Mouse (Mus musculus): ENCODE data around the gene Snx9.

The Snx9 gene

DNA sequence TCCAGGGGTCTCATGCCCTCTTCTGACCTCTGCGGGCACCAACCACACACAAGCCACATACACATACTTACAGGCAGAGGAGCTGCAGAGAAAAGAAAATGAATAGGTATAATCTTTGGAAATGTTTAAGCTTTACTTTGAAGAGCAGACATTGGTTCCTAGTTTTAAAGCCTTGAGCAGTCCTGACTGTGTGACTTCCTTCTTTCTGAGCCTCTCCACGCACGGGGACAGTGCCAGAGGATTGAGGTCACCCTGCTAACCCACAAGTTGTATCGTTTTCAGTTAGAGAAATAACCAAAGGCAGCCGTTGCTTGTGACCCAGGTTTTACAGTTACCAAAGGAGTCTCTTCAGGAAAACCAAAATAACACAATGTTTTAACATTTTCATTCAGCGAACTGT, 87.9 kb downstream of the Snx9 start:
- no peak for DNase-seq (ENCODE audit: low spot score)

DNA sequence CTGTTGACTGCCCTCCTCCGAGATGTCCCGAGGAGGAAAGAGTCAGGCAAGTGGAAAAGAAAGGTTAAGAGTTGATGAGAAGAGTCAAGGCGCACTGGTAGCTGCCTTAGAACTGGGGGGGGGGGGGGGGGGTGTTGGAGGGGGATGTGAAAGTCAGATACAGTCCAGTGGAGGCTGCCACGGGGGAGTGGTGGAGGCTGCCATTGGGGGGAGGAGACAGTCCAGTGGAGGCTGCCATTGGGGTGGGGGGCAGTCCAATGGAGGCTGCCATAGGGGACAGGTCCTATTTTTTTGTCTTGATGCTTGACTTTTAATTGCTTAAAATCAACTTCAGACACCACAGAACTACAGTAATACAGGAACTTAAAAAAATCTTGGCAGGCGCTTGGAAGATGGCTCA, 91.0 kb downstream of the Snx9 start:
- DNase-seq (ENCODE audit: low spot score) = no peak

DNA sequence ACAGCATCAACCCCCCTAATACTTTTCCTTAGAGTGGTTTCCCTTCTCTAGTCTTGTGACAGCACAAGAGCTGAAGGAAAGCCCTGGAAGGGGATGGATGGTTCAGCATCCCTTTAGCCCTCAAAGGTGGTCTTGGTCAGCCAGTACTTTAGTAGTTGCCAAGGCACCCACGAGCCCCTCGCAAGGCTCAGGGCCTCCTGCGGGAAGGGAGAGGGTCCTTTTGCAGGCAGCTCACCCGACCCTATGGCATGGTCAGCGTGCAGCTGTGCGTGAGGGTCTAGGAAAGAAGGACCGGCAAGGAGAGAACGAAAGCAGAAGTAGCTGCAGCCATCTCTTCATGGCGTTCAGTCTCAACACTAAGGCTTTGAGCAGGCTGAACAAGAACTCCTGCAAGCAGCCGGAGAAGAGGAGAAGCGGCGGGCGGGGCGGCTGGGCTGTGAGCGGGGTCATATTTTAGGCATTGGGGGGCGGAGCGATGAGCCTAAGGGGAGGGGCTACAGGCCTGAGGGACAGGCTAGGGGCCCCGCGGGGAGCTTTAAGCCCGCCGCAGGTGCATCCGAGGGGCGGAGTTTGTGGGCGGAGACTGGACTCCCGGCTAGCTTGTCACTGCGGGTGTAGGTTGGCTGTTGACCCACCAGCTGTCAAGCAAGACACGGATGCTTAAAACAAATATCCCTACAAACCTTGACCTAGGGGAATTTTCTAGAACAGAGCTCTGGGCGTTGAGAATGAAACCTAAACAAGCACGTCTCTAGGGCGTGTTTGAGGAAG, 93.6 kb downstream of the Snx9 start:
- DNase-seq (ENCODE audit: low spot score) = peak; percentile 94

DNA sequence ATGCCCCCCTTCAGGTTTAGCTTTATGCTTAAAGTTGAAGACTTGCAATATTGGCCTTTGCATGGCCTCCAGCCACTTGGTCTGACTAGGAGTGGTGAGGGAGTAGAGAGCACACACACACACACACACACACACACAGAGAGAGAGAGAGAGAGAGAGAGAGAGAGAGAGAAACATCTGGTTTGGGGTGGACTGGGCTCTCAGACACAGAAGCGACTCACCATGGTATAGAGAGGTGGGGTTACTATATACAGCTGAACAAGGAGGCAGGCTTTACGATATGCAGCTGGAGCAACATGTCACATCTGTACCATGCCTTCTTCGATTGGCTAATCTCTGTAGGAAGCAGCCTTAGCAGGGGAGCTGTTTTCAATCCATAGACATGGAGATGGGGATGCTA, 94.6 kb downstream of the Snx9 start:
- DNase-seq (ENCODE audit: low spot score) = no peak

DNA sequence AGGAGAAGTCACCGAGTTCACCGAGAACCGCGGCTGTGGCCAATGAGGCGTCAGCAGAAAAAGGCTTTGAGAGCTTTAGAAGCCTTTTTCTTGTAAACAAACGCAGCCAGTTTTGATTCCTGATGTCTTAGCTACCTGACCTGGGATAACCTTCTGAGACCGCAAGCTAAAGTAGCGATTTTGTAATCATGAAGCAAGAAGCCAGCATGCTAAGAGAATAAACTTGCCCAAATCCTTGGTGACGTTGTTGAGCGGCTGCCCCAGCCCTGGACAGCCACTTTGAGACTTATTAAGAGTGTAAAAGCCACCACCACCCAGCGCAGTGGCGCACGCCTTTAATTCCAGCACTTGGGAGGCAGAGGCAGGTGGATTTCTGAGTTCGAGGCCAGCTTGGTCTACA, 95.1 kb downstream of the Snx9 start:
- DNase-seq (ENCODE audit: low spot score) = no peak

DNA sequence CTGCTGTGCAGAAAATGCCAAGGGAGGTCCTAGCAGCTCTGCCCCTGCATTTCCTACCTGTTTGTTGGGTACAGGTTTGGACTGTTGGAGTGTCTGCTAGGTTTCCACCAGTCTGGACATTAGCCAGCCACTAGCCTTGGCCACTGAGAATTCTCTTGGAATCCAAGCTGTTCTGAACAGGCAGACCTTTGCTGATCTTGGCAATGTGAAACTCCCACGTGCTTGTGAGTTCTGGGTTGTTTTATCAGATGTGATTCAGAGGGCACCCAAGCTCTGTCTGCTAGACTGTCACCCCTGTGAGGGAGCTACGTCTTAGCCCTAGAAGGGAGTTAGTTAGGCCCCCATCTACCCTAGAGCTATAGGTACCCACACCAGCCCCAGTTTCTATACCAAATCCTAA, 96.3 kb downstream of the Snx9 start:
- DNase-seq (ENCODE audit: low spot score) = no peak

DNA sequence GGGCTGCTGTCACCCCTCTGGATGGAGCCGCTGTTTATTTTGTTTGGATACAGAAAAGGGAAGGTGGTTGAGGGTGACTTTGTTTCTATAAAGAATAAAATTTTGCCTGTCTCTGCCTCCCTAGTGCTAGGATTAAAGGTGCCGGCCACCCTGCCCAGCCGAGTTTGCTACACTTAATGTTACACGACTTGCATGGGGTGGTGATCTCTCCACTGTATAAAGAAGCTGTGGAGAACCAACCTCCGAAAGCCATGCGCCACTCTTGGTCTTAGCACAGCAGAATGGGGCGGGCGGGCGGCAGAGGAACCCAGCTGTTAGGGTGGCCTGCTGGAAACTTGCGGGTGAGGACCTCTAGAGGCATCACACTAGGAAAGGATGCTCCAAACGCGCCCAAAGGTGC, 98.7 kb downstream of the Snx9 start:
- no peak for DNase-seq (ENCODE audit: low spot score)

DNA sequence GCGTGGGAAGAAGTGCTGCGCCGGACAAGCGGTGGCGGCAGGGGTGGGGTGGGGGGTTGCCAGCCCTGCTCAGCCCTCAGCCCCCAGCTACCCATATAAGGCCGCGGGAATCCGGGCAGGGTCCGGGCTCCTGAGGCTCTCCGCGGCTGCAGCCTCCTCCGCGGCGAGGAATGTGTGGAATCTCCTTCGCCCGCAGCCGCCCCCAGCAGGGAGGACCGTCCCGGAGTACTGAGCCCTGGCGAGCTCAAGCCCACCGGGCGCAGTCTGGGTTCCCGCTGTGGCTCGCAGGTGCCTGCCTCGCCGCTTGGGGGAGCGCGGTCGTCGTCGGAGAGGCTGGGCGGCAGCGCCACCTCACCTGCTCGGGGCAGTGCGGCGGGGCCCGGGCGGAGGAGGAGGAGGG, 99.7 kb downstream of the Snx9 start:
- peak; percentile 82 for DNase-seq (ENCODE audit: low spot score)

DNA sequence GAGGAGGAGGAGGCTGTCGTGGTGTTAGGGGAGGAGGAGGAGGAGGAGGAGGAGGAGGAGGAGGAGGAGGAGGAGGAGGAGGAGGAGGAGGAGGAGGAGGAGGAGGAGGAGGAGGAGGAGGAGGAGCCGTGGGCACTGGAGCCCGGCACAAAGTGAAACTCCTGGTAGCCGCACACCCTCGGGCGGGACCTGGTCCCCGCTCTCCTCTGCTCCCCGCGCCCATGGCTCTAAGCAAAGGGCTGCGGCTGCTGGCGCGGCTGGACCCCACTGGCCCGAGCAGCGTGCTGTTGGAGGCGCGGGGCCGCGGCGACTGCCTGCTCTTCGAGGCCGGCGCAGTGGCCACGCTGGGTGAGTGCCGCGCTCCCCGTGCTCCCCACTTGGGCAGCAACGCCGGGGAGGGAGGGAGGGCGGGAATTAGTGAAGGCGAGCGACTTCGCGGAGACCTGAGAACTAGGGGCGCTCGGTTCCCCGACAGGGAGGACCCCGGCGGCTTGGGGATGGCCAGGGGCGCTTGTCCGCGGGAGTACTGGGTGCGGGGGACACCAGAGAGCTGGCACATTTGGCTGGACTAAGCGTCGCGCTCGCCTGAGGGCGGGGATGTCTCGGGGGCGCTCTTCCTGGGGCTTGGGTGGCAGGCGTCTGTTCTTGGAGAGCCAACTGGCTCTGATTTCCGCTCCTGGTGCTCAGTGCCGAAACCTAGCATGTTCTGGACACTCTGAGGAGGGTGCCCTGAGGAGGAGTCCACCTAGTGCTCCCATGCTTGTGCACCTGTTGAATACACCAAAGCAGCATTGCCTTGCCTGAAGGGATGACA, 100.3 kb downstream of the Snx9 start, which contains the start of gene Synj2:
Synj2 (plus strand) TSS at position 51 of the 814 bp plus-strand sequence.
- peak; percentile 61 for DNase-seq (ENCODE audit: low spot score)

DNA sequence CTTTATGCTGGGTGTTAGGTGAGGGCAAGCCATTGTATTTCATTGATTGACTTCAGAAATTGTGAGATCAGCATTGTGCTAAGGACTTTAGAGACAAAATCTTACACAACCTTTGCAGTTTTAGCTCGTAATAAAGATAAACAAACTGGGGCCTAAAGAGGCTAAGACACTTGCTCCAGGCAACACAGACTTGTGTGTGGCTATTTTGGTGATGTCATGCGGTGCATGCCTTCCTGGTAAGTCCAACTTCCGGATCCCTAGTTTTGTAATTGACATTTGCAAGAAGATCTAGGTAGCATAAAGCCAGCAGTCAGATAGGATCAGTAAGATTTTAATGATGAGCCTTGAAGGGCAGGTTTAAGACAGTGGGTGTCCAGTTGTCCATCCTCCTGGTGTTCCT, 101.0 kb downstream of the Snx9 start:
- DNase-seq (ENCODE audit: low spot score) = no peak

DNA sequence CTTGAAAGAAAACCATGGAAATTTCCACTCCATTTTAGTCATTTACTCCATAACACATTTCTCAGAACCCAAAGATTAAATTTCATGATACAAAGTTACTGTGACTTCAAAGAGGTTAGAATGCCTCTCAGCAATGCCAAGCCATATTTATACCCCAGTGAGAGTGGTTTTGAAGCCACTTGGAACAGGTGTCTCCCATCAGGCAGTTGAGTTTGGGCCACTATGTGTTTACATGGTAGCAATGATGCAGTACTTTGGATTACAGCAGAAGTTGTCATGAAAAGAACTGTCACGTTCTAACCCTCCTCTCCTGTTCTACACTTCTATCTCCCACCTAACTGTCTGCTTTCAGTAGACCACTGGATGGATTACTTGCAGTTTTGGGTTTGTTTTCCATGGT, 101.9 kb downstream of the Snx9 start:
- no peak for DNase-seq (ENCODE audit: low spot score)

DNA sequence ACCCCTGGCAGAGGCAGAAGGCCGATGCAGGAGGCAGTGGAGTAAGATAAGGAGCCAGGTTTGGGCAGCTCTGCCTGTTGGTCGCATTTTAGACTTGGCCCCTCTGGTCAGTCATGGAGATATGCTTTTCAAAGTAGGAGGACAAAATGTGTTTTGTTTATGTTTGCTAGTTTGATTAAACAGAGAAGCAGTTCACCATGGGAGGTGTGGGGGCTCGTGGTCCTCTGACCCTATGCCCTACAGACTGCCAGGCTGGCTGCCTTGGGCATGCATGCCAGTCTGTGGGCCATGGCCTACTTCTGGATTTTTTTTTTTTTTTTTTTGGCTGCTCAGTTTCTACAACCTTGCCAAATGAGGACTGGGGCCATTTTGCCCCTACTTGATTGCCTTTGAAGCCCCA, 105.9 kb downstream of the Snx9 start:
- no peak for DNase-seq (ENCODE audit: low spot score)

DNA sequence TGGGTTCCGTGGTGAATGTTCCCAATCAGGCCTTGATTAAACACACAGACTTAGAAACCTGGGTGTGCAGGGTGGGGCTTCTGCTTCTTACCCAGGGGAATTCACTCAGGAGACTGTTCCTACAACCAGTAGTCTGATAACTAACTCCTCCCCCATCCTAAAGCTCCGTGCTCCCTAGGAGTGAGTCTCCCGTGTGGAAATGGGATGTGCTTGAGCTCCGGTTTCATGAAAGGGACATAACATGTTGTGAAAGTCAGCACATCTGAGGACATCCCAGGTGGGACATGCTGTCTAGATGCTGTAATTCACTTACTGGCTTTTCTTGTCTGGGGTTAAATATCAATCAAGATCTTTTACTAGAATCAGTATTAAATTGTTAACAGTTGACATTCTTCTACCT, 111.3 kb downstream of the Snx9 start:
- no peak for DNase-seq (ENCODE audit: low spot score)

DNA sequence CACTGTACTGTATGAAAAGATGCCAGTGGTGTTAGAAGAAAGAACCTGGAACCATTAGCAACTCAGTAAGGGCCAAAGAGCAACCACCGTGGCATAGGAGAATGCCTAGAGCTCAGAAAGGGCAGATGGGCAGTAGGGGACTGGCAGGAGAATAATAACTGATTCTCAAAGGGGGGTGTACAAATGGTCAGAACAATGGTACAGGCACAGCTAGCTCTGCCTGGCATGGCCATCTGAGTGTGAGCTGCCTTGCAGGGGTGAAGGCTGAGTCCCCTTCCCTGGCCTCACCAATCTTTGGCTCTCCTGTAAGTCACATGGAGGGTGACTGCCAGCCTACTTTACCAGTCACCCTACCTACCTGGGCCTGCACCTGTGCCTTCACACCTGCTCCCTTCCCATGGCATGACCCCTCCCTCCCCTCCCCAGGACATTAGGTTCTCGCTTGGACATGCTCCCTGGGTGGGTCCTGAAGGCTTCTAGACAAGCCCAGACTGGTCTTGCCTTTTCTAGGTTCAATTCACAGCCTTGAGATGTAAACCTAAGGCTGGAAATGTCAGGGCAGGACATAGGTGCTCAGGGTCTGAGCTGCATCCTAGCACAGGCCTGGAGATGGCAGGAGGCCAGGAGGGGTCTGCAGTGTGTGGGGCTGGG, 115.3 kb downstream of the Snx9 start:
- DNase-seq (ENCODE audit: low spot score) = no peak

DNA sequence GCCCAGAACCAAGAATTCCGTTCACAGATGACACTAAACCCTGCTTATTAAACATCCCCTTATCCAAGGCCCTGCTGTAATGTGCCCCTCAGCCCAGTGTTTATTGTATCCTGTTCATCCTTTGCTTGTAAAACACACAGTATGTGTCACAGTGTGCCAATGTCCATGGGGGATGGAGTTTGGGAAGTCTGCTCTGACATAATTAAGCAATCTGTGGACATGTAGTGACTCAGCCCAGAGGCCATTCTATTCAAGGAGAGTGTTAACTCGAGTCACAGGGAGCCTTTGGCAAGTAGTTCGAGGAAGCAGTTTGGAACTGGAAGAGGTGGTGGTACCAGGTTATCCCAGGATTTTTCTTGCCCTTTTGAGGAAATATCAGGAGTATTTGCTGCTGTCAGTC, 116.0 kb downstream of the Snx9 start:
- DNase-seq (ENCODE audit: low spot score) = no peak

DNA sequence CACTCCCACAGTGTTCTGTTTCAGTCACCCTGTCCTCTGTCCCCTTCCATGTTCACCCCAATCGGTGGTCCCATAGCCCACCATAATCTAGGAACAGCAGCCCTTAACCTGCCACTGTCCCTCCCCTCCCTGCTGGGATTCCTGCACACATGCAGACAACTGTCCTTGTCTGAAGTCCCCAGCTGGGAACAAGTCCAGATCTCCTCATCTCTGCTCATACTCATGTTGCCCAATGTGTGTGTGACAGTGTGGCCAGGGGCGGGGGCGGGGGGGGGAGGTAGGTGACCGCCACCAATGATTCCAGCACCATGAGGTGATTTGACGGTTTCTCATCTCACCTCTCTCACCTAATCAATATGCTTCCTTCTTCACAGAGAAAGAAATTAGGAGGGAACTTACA, 117.1 kb downstream of the Snx9 start:
- no peak for DNase-seq (ENCODE audit: low spot score)

DNA sequence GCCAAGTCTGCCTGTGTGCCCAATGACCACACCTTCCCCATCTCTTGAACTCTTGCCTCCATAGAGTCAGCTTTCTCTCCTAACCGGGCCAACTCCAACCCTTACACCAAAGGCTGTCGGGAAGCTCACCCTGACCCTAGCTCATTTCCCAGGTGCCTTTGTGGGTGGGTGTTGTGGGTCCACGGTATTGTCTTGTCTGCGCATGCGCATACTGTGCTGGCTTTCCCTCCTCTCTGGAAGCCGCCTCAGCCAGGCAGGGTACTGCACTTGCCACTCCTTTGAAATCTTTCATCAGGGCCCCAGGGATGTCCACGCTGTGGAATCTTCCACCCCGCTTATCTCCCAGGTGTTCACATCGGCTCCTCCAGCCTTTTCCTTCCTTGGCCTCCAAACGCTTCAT, 117.5 kb downstream of the Snx9 start:
- DNase-seq (ENCODE audit: low spot score) = no peak

DNA sequence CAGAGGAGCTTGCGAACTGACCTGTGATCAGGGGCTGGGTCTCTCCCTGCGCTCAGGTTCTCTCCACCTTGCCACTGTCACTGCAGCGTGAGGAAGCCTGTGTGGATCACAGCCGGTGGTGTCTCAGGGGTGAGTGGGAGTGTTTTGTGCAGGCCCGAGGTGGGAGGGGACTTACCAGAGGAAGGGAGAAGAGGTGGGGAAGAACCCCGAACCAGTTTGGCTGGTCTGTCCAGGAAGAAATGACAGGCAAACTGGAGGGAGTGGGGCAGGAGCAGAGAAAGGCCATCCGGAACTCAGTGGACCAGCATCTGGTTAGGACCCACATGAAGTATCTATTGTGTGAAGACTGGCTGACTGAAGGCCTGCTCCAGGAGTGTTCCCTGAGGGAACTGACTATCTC, 118.0 kb downstream of the Snx9 start:
- DNase-seq (ENCODE audit: low spot score) = no peak

DNA sequence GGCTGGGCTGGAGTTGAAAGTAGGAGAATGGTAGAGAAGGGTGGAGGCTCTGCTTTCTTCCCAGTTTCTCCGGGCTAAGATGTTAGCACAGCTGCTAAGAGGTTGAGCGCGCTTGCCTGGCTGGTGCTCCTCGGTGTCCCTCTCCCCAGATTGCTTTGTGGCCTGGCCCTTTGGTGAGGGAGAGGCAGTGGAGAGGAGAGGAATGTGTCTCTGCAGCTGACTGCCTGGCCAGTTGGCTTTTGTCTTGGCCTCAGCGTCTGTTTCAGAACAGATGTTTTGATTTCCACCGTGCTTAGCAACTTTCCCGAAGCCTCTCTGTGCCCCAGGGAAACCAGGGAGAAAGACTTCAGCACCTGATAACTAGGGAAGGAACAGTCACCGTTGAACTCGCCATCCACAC, 118.7 kb downstream of the Snx9 start:
- DNase-seq (ENCODE audit: low spot score) = no peak

DNA sequence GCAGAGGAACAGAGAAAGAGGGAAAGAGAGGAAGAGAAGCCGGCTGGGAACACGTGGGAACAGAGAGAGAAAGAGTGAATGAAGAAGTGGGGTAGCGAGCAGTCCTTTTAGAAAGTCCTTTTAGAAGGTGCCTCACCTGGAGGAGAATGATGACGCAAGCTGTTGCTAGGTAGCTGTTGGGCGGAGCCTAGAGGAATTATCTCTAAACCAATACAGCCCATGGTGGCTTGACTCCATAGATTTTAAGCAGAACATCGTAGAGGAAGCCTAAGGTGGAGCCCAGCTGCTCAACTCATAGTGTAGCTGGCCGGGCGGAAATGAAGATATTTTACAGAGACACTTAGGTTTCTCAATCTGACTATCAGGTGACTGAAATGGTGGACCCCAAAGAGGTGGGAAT, 122.6 kb downstream of the Snx9 start:
- no peak for DNase-seq (ENCODE audit: low spot score)

DNA sequence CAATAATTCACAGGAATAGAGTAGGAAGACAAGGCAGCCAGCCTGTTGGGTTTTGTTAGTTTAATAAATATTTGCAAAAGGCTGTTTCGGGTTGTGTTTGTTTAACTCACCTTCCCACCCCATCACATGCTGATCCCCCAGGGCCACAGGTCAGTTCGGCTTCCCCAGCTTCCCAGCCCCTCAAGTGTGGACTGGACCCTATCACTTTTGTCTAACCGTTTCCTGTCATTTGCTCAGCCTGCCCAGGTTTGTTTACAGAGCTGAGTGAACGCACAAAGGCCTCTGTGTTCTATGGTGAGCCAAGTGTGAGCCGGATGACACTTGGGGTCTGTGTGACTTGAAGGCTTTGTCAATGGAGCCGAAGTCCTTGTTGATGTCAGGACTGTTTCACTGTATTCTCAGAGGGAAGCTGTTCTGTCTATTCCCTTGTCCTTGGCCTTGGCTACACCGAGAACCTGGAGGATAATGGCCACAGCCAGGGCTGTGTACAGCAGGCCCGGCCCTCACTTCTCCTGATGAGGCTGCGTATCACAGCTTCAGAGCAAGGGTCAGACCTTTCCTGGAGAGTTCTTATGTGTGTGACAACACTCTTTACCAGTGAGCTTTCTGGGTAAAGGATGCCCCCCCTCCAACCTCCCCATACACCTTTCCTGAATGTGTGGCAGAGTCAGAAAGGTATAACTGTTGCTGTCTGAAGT, 124.1 kb downstream of the Snx9 start:
- peak; percentile 47 for DNase-seq (ENCODE audit: low spot score)

DNA sequence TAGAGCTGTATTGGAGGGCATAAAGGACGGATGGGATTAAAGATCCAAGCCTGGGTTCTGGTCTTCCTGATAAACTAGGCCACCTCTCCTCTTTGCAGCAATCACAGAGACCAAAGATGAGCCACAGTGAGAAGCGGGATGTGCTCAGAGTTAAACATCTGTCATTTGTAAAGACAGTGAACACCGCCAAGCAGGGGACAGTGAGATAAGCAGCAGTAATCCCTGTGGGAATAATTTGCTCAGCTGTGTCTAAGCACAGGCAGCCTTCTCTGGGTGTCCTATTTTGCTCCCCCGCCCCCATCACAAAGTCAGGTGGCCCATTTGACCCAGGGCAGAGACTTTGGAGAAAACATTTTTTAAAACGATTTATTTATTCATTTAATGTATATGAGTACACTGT, 125.6 kb downstream of the Snx9 start:
- no peak for DNase-seq (ENCODE audit: low spot score)

DNA sequence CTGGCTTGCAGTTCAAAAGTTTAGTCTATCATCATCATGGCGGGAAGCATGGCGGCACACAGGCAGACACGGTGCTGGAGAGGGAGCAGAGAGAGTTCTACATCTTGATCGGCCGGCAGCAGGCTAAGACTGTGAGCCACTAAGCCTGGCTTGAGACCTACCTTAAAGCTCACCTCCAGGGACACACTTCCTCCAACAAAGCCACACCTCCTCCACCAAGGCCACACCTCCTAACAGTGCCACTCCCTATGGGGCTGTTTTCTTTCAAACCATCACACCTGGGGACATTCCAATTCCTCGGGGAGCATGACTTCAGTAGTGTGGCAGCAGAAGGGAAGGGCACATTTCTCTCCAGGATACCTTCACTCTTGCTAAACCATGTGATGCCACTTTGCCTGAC, 127.4 kb downstream of the Snx9 start:
- DNase-seq (ENCODE audit: low spot score) = no peak
